Comparison of ENCODE assay signal across 18 mouse cellular contexts in the genomic region with DNA sequence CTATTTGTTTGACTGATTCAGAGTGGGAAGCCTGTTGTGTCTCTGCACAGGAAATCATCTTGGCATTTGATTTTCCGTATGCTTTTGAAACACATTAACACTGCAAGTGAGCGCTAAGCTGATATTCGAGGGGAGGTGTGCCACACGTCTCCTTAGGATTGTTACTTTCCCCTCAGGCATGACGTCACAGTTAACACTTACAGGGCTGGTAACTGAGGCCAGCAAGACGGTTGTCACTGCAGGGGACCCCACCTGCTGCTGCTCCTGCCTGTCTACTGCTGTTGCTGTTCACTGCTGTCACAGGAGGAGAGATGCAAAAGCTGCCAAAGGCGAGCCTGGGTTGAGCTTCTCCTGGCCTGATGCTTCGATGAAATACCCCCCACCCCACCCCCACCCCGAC. TPM values are rescaled to one million over a fixed set of nuclear protein-coding genes. Genes with fewer than 3 reads are reported as not detected.
"Had no signal": no experiment of that assay in that cellular context is flagged by ENCODE, and none has a peak within 500 bp of the region (broad histone marks: within the 10 kb centered on the region; RNA-seq: fewer than 3 reads in every experiment).

No protein-coding gene starts in this region.

- H3K36me3 ChIP-seq: limb, embryonic 15.5 days; liver, embryonic 12.5 days; midbrain, embryonic 12.5 days had no signal

- H3K27ac ChIP-seq: kidney, postnatal 0 days; limb, embryonic 15.5 days; liver, embryonic 12.5 days; midbrain, embryonic 12.5 days; stomach, postnatal 0 days had no signal

- H3K4me3 ChIP-seq: limb, embryonic 15.5 days; liver, embryonic 12.5 days; midbrain, embryonic 12.5 days had no signal

- H3K27me3 ChIP-seq: limb, embryonic 15.5 days; liver, embryonic 12.5 days; midbrain, embryonic 12.5 days had no signal

- ATAC-seq: liver, embryonic 12.5 days had no signal

- DNase-seq: kidney, adult 9 months; kidney, postnatal 36 days; layer of hippocampus, adult 9-11 months; layer of hippocampus, postnatal 36 days; lung, embryonic 14.5 days; lung, postnatal 10 days; lung, postnatal 4 days; thymus, postnatal 4 days had no signal

- H3K9ac ChIP-seq: limb, embryonic 15.5 days; liver, embryonic 12.5 days; lung, embryonic 14.5 days; midbrain, embryonic 12.5 days had no signal

- H3K4me1 ChIP-seq: limb, embryonic 15.5 days had no signal

- H3K9me3 ChIP-seq: limb, embryonic 15.5 days; liver, embryonic 12.5 days; midbrain, embryonic 12.5 days had no signal

- H3K4me2 ChIP-seq: limb, embryonic 15.5 days; liver, embryonic 12.5 days; lung, embryonic 14.5 days; midbrain, embryonic 12.5 days had no signal

RNA-seq across cellular contexts. Expression of a gene that starts 6.1 kb away (rescaled TPM):
- total RNA-seq: layer of hippocampus, adult 18-20 months; layer of hippocampus, postnatal 36 days; left cerebral cortex, adult 8-10 months; megakaryocyte, adult 5-6 weeks had no signal
- polyA plus RNA-seq: kidney, postnatal 0 days; limb, embryonic 11.5 days; limb, embryonic 15.5 days; liver, embryonic 12.5 days; liver, embryonic 16.5 days; lung, embryonic 14.5 days; midbrain, embryonic 12.5 days; stomach, postnatal 0 days had no signal
